Mouse (Mus musculus): ENCODE measurements around the gene Myh13. TPM values are rescaled to one million over a fixed set of nuclear protein-coding genes. Genes with fewer than 3 reads are reported as not detected.

Myh13 gene
- not detected in 2 replicates for total RNA-seq (2017)

DNA sequence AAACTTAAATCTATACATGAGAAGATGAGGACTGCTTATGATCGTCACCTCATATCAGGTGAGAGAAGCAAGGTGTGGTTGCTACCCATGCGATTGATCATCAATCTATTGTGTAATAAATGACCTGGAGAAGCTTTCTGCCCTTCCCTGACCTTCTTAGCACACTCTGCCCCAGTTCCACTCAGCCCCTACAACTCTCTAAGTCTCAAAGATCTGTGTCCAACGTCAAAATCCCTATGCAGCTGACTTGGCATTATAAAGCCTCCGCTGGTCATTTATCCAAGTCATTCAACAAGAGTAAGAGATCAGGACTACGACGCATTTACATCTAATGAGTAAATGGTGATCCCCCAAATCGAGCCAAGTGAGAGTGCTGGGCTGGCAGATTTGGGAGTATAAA, at the start of gene Myh13:
Myh13 (plus strand) TSS at position 301 of the 400 bp plus-strand sequence.
- ATAC-seq (replicated peaks in 1 of 2; ENCODE audit: insufficient read depth in 1 of 2, low FRiP score in 2 of 2, low TSS enrichment in 1 of 2, low read depth in 1 of 2, poor library complexity in 2 of 2, severe bottlenecking in 2 of 2) = no peak

DNA sequence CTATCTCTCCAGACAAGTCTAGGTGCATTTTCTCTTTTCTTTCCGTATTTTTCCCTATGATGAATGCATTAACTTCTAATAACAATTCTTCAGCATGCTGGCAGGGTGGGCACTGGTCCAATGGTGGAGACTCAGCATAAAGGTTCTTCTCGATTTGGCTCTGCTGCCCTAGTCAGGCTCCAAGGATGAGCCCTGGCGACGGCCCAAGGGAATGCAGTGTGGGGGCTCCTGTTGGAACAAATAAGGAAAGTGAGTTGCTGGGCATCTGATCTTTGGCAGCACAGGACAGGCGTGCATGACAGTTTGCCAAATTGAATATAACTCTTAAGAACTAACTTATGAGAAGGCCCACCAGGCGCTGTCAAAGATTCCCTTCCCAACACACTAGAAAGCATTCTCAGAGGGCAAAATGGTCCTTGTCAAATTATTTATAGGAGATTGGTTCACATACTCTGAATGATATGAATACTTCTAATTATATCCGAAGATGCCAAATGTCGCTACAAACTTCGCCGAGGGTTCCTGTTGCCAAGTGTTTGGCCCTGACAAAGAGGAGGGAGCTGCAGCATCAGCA, 44.8 kb upstream of the Myh13 start, which contains the start of gene Myh8:
Myh8 (plus strand) TSS at position 524 of the 574 bp plus-strand sequence.
- ATAC-seq (replicated peaks in 1 of 2; ENCODE audit: insufficient read depth in 1 of 2, low FRiP score in 2 of 2, low TSS enrichment in 1 of 2, low read depth in 1 of 2, poor library complexity in 2 of 2, severe bottlenecking in 2 of 2) = no peak

DNA sequence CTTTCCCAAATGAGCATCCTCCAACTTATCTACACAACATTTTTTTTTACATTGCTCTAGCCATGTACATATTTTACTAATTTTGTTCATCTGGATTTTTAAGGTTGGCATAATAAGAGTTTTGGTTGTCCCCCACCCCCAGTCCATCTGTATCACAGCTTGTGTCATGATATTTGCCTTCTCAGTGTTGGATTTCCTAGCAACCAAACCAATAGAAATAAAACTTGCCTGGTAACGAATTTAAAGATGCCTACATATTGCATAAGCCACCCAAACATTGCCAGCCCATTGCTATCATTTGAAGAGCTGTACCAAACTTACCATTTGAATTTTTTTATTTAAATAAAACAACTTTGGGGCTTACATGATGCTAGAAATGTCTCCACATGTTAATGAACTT, 28.0 kb upstream of the Myh13 start:
- ATAC-seq (replicated peaks in 1 of 2; ENCODE audit: insufficient read depth in 1 of 2, low FRiP score in 2 of 2, low TSS enrichment in 1 of 2, low read depth in 1 of 2, poor library complexity in 2 of 2, severe bottlenecking in 2 of 2) = no peak

DNA sequence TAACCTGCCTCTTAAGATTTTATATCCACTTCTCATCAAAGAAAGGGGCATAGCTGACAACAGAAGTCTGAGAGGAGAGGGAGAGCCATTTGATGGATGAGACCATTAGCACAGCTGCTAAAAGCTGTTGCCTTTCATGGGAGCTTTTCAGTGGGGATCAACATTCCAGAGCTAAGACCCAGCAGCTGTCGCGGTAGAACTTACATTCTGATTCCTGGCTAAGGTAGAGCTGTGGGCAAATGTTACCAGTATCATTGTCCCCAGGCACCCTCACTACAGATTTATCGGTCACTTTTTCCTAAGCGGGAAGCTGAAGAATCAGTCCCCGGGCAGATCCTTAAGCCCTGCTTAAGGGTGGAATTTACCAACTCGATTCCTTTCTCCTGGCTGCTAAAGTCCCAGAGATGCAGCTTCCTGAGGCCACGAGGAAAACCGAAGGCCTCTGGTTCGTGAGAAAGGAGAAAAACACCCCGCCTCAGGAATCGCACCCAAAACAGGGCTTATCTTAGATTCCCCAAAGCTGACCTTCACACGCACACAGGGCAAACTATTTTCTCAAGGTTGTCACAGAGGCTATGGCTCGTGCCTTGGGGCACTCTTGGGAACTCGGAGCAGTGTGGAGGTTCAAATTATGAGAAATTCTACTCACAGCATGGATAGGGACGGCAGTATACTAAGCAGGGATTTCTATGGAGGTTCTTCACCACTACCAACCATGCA, 7.6 kb upstream of the Myh13 start:
- no peak for ATAC-seq (replicated peaks in 1 of 2; ENCODE audit: insufficient read depth in 1 of 2, low FRiP score in 2 of 2, low TSS enrichment in 1 of 2, low read depth in 1 of 2, poor library complexity in 2 of 2, severe bottlenecking in 2 of 2)

DNA sequence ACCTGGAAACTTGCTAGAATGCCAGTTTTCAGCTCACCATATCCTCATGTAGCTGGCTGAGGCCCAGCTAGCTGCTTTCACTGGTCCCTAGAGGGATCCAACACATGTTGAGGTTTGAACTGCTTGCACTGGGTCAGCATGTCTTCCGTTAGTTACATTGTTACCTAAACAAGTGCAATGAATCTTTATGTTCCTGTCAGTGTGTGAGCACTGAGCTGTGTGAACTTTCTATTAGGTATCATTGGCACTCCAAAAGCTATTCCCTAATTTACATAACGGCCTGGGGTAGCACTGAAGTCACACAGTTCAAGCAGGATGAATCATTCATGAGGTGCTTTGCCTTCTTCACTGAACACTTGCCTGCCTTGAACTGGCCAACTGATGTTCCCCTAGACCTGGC, 5.1 kb downstream of the Myh13 start:
- ATAC-seq (replicated peaks in 1 of 2; ENCODE audit: insufficient read depth in 1 of 2, low FRiP score in 2 of 2, low TSS enrichment in 1 of 2, low read depth in 1 of 2, poor library complexity in 2 of 2, severe bottlenecking in 2 of 2) = no peak

DNA sequence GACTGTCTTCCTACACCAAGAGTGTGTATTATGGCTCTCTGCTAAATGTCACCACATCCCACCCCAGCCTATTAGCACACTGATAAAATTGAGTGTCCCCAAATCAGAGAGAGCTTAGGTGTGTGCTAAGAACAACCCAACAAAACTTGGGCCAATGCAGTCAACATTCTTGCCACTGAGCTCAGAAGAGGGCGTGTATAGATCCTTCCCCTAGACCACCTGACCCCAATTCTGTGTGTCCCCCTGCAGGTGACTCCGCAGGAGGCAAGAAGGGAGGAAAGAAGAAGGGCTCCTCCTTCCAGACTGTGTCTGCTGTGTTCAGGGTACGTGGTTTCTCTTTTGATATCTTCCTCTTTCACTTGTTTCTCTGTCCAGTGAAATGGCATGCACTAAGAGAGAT, 23.1 kb downstream of the Myh13 start:
- no peak for ATAC-seq (replicated peaks in 1 of 2; ENCODE audit: insufficient read depth in 1 of 2, low FRiP score in 2 of 2, low TSS enrichment in 1 of 2, low read depth in 1 of 2, poor library complexity in 2 of 2, severe bottlenecking in 2 of 2)

DNA sequence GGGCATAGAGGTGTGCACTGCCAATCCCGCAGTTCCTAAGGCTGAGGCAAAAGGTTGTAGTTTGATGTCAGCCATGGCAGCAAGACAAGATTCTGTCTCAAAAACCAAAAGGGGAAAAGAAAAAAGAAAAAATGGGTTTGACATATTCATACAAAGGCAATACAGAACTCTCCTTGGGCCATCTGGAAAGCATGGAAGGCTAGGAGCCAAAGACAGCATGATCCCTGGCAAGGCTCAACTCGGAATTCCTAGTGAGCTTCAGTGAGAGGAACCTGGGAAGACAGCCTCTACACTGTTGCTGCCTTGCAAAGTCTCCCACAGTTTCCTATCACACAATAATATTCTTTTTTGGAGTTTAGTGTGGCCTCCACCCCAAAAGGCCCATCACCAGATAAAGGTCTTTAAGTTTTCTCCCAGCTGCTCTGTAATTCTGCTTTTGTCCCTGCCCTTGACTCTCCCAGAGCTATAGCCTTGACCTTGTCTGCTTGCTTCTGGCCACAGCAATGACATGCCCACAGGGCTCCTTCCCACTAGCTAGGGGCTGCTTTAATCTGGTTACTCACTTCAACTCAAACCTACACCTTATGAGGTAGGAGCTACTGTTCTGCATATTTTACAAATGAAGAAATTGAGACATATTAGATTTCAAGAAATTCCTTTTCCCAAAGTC, 23.9 kb downstream of the Myh13 start:
- no peak for ATAC-seq (replicated peaks in 1 of 2; ENCODE audit: insufficient read depth in 1 of 2, low FRiP score in 2 of 2, low TSS enrichment in 1 of 2, low read depth in 1 of 2, poor library complexity in 2 of 2, severe bottlenecking in 2 of 2)

DNA sequence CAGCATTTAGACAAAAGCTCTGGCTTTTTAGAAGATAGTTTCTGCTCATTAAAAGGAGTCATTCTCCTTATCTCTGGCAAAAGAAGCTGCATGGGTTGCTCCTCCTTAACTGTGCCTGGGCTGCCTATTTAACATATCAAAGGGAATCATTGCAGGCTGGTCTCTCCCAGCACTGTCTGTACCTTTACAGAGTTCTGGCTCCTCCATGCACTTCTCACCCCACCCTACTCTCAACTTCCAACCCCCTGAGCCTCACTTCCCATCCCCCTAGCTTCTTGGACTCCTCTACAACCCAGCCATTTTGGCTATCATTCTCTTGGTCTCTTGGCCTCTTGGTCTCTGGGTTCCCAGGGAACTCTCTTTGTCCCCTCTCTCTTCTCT, 24.4 kb downstream of the Myh13 start:
- ATAC-seq (replicated peaks in 1 of 2; ENCODE audit: insufficient read depth in 1 of 2, low FRiP score in 2 of 2, low TSS enrichment in 1 of 2, low read depth in 1 of 2, poor library complexity in 2 of 2, severe bottlenecking in 2 of 2) = no peak

DNA sequence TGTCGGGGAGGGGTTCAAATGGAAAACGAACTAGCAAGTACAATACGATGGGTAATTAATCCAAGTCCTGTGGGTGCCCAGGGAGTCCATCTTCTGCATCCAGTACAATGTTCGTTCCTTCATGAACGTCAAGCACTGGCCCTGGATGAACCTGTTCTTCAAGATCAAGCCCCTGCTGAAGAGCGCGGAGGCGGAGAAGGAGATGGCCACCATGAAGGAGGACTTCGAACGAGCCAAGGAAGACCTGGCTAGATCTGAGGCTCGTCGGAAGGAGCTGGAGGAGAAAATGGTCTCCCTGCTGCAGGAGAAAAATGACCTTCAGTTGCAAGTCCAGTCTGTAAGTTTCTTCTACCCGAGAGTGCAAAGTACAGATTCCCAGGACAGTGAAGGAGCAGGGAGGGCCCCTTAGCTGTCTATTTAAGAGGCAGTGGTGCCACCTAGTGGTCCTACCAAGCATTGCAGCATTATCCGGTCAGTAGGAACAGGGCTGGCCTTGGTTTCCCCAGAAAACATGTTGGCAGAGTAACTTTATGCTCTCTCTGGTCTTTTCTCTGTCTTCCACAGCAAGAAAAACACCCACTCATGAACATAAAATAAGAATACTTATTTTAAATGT, 28.8 kb downstream of the Myh13 start:
- peak; percentile 61 to 65; a peak in 3 of 4 replicates for ATAC-seq (replicated peaks in 1 of 2; ENCODE audit: insufficient read depth in 1 of 2, low FRiP score in 2 of 2, low TSS enrichment in 1 of 2, low read depth in 1 of 2, poor library complexity in 2 of 2, severe bottlenecking in 2 of 2)

DNA sequence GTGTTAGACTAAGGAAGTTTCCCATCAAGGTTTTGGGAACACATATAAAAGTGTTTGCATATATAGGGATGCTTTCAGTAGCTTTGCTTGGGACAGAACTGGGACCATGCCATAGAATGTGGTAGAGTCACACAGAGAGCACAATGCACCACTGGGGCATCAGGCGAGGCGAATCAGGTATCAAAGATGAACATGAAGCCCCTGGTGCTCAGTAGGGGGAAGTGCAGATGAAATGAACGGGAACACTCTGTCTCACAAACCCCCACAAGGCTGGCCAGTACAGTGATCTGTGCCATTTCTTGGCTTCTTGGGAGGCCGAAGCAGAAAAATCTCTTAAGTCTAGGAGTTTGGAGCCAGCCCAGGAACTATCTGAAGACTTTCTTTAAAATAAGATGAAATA, 31.6 kb downstream of the Myh13 start:
- ATAC-seq (replicated peaks in 1 of 2; ENCODE audit: insufficient read depth in 1 of 2, low FRiP score in 2 of 2, low TSS enrichment in 1 of 2, low read depth in 1 of 2, poor library complexity in 2 of 2, severe bottlenecking in 2 of 2) = 0 out of 4 replicates have a peak, but pooled peaks of 1 of the 2 experiments have one; percentile 32

DNA sequence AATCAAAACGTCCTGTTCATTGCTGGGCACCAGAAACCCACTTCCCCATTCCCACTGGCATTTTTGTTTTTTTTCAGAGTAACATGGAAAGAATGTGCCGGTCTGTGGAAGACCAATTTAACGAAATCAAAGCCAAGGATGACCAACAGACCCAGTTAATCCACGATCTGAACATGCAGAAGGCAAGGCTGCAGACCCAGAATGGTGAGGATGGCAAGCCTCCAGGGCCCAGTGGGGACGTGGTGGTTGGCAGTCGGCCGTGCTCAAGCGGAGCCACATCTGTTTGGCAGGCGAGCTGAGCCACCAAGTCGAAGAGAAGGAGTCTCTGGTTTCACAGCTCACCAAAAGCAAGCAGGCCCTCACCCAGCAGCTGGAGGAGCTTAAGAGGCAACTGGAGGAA, 36.6 kb downstream of the Myh13 start:
- no peak for ATAC-seq (replicated peaks in 1 of 2; ENCODE audit: insufficient read depth in 1 of 2, low FRiP score in 2 of 2, low TSS enrichment in 1 of 2, low read depth in 1 of 2, poor library complexity in 2 of 2, severe bottlenecking in 2 of 2)

DNA sequence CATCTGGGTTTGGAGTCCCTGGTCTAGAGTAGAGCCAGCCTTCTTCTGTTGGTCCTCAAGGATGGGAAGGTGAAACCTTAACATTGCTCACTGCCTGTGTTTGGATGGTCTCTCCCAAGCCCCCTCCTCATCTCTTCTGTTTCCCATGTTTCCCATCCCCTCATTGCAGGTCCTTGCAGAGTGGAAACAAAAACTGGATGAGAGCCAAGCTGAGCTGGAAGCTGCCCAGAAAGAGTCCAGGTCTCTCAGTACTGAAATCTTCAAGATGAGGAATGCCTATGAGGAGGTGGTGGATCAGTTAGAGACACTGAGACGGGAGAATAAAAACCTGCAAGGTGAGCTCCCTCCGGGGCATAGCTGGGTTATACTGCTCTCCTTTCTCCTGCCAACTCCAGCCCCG, 40.8 kb downstream of the Myh13 start:
- no peak for ATAC-seq (replicated peaks in 1 of 2; ENCODE audit: insufficient read depth in 1 of 2, low FRiP score in 2 of 2, low TSS enrichment in 1 of 2, low read depth in 1 of 2, poor library complexity in 2 of 2, severe bottlenecking in 2 of 2)

DNA sequence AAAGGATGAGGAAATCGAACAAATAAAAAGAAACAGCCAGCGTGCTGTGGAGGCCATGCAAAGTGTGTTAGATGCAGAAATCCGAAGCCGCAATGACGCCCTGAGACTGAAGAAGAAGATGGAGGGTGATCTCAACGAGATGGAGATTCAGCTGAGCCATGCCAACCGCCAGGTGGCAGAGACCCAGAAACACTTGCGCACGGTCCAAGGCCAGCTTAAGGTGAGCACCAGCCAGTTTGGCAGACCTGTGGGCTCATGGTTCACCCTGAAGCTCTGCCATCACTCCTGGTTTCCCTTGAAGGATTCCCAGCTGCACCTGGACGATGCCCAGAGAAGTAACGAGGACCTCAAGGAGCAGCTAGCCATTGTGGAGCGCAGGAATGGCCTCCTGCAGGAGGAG, 43.1 kb downstream of the Myh13 start:
- ATAC-seq (replicated peaks in 1 of 2; ENCODE audit: insufficient read depth in 1 of 2, low FRiP score in 2 of 2, low TSS enrichment in 1 of 2, low read depth in 1 of 2, poor library complexity in 2 of 2, severe bottlenecking in 2 of 2) = no peak

DNA sequence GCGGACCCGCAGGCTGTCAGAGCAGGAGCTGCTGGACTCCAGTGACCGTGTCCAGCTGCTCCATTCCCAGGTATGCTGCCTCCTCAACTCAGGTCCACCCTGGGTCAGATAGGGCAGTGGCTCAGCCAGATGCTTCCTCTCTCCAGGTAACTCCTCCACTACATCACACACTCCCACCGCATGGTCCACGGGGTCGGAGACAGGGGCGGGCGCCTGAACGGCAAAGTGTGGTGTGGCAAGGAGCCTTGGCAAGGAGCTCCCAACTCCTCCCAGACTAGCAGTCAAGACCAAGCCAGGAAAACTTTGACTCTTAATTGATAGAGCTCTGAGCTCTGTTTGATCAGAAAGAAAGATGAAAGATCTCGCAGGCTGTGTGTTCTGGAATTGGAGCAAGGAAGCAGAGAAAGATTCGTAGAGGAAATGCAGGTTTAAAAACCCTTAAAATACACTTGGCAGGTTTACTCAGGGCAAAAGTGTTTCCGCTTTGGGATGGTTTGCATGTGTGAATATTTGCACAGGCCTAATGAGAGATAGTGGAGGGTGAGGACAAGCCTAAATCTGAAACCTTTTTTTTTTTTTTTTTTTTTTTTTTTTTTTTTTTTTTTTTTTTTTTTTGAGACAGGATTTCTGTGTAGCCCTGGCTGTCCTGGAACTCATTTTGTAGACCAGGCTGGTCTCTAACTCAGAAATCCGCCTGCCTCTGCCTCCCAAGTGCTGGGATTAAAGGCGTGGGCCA, 43.7 kb downstream of the Myh13 start:
- ATAC-seq (replicated peaks in 1 of 2; ENCODE audit: insufficient read depth in 1 of 2, low FRiP score in 2 of 2, low TSS enrichment in 1 of 2, low read depth in 1 of 2, poor library complexity in 2 of 2, severe bottlenecking in 2 of 2) = no peak

DNA sequence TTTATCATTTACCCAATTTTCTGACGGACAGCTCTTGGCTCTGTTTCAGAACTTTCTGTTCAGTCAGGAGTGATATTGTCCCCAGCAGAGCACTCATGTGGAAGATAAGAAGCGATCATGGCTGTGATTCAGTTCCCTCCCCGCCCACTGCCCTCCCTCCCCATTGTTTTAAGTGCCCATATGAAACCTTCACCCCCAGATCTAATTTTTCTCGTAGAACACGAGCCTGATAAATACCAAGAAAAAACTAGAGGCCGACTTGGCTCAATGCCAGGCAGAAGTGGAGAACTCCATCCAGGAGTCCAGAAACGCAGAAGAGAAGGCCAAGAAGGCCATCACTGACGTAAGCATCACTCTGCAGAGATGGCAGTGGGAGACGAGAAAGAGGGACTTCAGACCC, 45.5 kb downstream of the Myh13 start:
- ATAC-seq (replicated peaks in 1 of 2; ENCODE audit: insufficient read depth in 1 of 2, low FRiP score in 2 of 2, low TSS enrichment in 1 of 2, low read depth in 1 of 2, poor library complexity in 2 of 2, severe bottlenecking in 2 of 2) = no peak

DNA sequence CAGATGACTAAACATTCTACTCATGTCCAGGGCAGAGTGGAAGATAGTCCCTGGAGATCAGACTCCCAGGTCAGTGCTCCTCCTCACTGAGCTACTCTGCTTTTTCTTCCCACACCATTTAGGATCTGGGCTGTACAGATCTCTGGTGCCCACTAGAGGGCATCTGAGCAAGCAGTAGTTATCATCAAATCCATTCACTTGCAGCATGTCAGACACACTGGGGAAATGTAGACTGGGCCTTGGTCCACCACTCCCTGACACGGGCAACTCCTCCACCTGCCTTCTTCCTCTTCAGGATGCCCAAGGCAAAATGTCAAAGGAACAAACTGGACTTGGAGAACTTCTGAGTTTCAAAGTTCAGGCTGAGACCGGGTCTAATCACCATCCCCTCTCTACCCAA, 51.9 kb downstream of the Myh13 start:
- ATAC-seq (replicated peaks in 1 of 2; ENCODE audit: insufficient read depth in 1 of 2, low FRiP score in 2 of 2, low TSS enrichment in 1 of 2, low read depth in 1 of 2, poor library complexity in 2 of 2, severe bottlenecking in 2 of 2) = peak; percentile 43 to 75; a peak in 3 of 4 replicates

DNA sequence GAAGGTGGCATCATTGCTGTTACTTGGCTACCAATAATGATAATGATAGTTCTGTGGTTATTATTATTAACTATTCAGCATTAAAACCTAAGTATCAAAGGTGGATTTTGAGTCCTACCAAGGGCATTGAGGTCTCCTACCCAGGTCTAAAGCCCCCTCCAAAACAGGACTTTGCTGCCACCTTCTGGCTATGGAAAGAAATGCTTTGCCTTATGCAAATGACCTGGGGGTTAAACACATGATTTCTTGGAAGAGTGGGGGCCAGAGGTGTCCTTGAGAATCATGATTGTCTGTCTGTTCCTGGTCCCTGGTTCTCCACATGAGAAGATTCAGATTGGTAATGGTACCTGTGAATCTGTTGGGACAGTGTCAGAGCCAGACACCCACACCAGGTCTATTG, 54.9 kb downstream of the Myh13 start:
- no peak for ATAC-seq (replicated peaks in 1 of 2; ENCODE audit: insufficient read depth in 1 of 2, low FRiP score in 2 of 2, low TSS enrichment in 1 of 2, low read depth in 1 of 2, poor library complexity in 2 of 2, severe bottlenecking in 2 of 2)
